Mouse (Mus musculus): ENCODE results near the gene Fbxw5.
"Not testable (repeated sequence)": the region's sequence is repeated elsewhere in the genome, so short reads cannot be mapped to it uniquely, and the experiment has no call there.

The Fbxw5 gene

DNA sequence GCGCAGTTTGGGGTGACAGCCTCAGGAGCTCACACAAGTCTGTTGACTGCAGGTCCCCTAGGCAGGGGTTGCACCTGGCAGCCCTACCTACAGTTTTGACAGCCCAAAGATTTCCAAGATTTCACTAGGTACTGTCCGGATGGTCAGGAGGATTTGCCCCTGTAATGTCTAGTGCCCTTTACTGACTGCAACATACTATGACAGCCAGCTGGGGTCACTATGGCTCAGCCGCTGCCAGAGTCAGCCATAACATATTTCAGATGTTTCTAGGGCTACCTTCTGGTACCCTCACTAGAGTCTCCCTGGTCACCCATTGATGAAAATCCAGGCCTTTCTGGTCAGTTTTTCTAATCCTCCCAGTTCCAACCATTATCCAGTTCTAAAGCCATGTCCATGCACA lies 9.4 kb downstream of the Fbxw5 start:
- in situ Hi-C loops (cut with MboI, MseI): no loop called here

GRCm38 (mm10) chr2:25526510-25527302 lies 26.2 kb downstream of the Fbxw5 start:
- in situ Hi-C loops (cut with MboI, MseI): no loop called here

- in situ Hi-C loops (cut with MboI, MseI): no loop called here
These were observed 33.2 kb downstream of the Fbxw5 start for GRCm38 (mm10) chr2:25533707-25534106.

- in situ Hi-C loops (cut with MboI, MseI): no loop called here
These were observed 33.8 kb downstream of the Fbxw5 start for GRCm38 (mm10) chr2:25534178-25534865.

- in situ Hi-C loops (cut with MboI, MseI): no loop called here
These were observed 34.3 kb downstream of the Fbxw5 start for GRCm38 (mm10) chr2:25534866-25535182.

- in situ Hi-C loops (cut with MboI, MseI): no loop called here
These were observed 36.0 kb downstream of the Fbxw5 start for GRCm38 (mm10) chr2:25536531-25536930.

GRCm38 (mm10) chr2:25540541-25540948 lies 40.0 kb downstream of the Fbxw5 start:
- in situ Hi-C loops (cut with MboI, MseI): no loop called here

- in situ Hi-C loops (cut with MboI, MseI): no loop called here
These were observed 41.3 kb downstream of the Fbxw5 start for GRCm38 (mm10) chr2:25541644-25542367.

GRCm38 (mm10) chr2:25545996-25546810 lies 45.7 kb downstream of the Fbxw5 start:
- in situ Hi-C loops (cut with MboI, MseI): no loop called here

- in situ Hi-C loops (cut with MboI, MseI): no loop called here
These were observed 46.4 kb downstream of the Fbxw5 start, which contains the start of gene Traf2 for GRCm38 (mm10) chr2:25546811-25547491. Gene Traf2 (minus strand): TSS chr2:25546940.

DNA sequence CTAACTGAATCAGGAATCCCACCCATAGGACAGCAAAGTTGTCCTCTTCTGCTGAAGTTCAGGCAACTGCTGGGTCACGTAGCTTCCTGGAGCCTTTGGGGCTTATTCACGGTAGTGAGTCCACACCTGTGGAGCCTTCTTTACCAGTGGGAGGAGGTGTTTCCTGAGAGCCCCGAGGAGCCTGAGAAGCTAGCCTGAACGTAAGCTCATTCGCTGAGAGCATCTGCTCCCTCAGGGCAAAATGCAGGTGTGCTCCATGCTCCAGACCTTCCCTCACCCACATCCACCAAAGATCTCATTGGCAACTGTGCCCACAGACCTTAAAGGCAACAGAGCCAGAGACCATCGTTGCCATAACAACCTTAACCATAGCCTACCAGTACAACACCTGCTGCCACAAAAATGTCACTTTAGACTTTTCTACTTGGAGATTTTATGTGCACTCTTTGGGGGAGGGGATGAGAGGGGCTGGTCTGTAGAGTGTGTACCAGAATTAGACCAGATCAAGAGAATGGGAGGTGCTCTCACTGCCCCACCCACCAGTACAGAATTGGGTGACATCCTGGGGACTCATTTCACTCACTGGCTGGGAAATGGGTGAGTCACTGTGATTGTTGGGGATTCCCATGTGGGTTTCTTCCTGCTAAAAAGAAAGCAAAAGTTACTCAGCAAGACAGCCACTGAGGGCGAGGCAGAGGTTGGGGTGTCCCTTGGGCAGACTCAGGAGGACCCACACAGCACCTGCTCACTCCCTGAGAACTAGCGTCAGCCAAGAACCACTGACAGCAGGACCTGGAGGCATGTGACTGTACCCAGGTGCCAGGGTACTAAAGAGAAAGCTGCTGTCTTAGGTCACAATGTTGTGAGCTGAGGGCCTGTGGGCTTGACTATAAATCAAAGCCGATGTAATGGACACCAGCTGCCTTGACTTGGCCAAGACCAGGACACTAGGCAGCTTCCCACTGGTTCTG lies 48.8 kb downstream of the Fbxw5 start:
- in situ Hi-C loops (cut with MboI, MseI): no loop called here

- in situ Hi-C loops (cut with MboI, MseI): no loop called here
These were observed 50.6 kb downstream of the Fbxw5 start for GRCm38 (mm10) chr2:25551186-25551585.

DNA sequence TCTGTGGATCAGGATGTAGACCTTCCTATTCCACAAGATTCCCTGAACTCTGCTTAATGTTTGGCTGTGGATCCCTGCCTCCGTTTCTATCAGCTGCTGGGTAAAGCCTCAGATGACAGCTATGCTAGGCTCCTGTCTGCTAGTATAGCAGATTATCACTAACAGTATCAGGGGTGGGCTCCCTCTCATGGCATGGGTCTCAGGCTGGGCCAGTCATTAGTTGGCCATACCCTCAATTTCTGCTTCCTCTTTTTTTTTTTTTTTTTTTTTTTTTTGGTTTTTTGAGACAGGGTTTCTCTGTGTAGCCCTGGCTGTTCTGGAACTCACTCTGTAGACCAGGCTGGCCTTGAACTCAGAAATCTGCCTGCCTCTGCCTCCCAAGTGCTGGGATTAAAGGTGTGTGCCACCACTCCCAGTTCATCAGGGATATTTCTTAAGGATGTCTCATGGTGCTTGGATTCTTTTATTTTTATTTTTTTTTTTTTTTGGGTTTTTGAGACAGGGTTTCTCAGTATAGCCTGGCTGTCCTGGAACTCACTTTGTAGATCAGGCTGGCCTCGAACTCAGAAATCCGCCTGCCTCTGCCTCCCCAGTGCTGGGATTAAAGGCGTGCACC lies 52.7 kb downstream of the Fbxw5 start:
- in situ Hi-C loops (cut with MboI, MseI): not testable (repeated sequence)

Data from T-helper 1 cell (primary cell).